Comparison of ENCODE assay signal across 9 mouse cellular contexts in the genomic region with DNA sequence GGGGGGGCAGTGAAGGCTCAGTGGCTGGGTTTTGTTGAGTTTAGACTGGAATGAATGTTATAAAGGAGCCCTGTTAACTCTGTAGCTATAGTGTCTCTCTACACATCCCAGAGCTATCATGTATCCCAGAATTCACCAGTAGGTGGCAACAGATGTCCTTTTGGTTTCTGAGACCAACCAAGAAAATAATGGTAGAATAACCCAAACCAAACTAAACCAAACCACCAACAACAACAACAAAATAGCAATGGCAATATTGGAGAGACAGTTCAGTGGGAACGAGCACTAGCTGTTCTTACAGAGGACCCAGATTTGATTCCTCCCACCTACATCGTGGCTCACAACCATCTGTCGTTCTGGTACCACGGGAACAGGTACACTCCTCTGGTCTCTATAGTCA. TPM values are rescaled to one million over a fixed set of nuclear protein-coding genes. Genes with fewer than 3 reads are reported as not detected.
DNase-seq lines count a peak whose midpoint lies in the region; ATAC-seq and TF ChIP-seq lines count a peak whose summit lies in the region.
"Had no signal": no experiment of that assay in that cellular context is flagged by ENCODE, and none has a peak within 500 bp of the region (broad histone marks: within the 10 kb centered on the region; RNA-seq: fewer than 3 reads in every experiment).

No protein-coding gene starts in this region.

- H3K4me1 ChIP-seq in forebrain, postnatal 0 days (ENCODE audit: insufficient read depth): no peaks in the 10 kb centered on the region
- no peaks in the 10 kb centered on the region for H3K4me1 ChIP-seq in forebrain, embryonic 15.5 days
- no peaks in the 10 kb centered on the region for H3K4me1 ChIP-seq in limb, embryonic 14.5 days (ENCODE audit: control insufficient read depth, insufficient read depth, low read length)
- H3K4me1 ChIP-seq in limb, embryonic 10.5 days: no peaks in the 10 kb centered on the region
- H3K4me1 ChIP-seq: heart, embryonic 15.5 days had no signal

- H3K36me3 ChIP-seq in forebrain, postnatal 0 days (ENCODE audit: insufficient read depth): peaks cover 56% of the 10 kb centered on the region
- peaks cover 53% of the 10 kb centered on the region for H3K36me3 ChIP-seq in forebrain, embryonic 15.5 days
- peaks cover 74% of the 10 kb centered on the region for H3K36me3 ChIP-seq in limb, embryonic 14.5 days (ENCODE audit: control insufficient read depth, insufficient read depth, low read length)
- peaks cover 75% of the 10 kb centered on the region for H3K36me3 ChIP-seq in limb, embryonic 10.5 days

- ATAC-seq in forebrain, postnatal 0 days: peak; percentile 51; the same call in 1 of the 2 replicates
- no peak for ATAC-seq in forebrain, embryonic 15.5 days (replicated peaks)
- ATAC-seq in limb, embryonic 14.5 days (ENCODE audit: low FRiP score, low read depth): no peak
- ATAC-seq in megakaryocyte-erythroid progenitor cell, adult 5-6 weeks (replicated peaks; ENCODE audit: low FRiP score, low TSS enrichment, poor library complexity, severe bottlenecking): peak; percentile 56; the same call in 1 of the 2 replicates

- H3K9ac ChIP-seq in forebrain, postnatal 0 days: no peak overlapping the region
- no peak overlapping the region for H3K9ac ChIP-seq in forebrain, embryonic 15.5 days (replicated peaks)
- no peak overlapping the region for H3K9ac ChIP-seq in limb, embryonic 14.5 days (ENCODE audit: low read depth, low read length, severe bottlenecking)
- H3K9ac ChIP-seq: heart, embryonic 15.5 days had no signal

- no peaks in the 10 kb centered on the region for H3K9me3 ChIP-seq in forebrain, postnatal 0 days (ENCODE audit: low read length)
- no peaks in the 10 kb centered on the region for H3K9me3 ChIP-seq in forebrain, embryonic 15.5 days
- no peaks in the 10 kb centered on the region for H3K9me3 ChIP-seq in limb, embryonic 14.5 days (ENCODE audit: control insufficient read depth, low read length)
- no peaks in the 10 kb centered on the region for H3K9me3 ChIP-seq in limb, embryonic 10.5 days (replicated peaks)
- H3K9me3 ChIP-seq: heart, embryonic 15.5 days had no signal

- H3K27ac ChIP-seq in forebrain, postnatal 0 days (ENCODE audit: low read depth, low read length): no peak overlapping the region
- no peak overlapping the region for H3K27ac ChIP-seq in forebrain, embryonic 15.5 days (replicated peaks)
- H3K27ac ChIP-seq in limb, embryonic 14.5 days (replicated peaks; ENCODE audit: low read depth, low read length): no peak overlapping the region
- no peak overlapping the region for H3K27ac ChIP-seq in limb, embryonic 10.5 days
- H3K27ac ChIP-seq: heart, embryonic 15.5 days had no signal

- no peaks in the 10 kb centered on the region for H3K27me3 ChIP-seq in forebrain, postnatal 0 days (ENCODE audit: insufficient read depth, low read length)
- no peaks in the 10 kb centered on the region for H3K27me3 ChIP-seq in forebrain, embryonic 15.5 days
- no peaks in the 10 kb centered on the region for H3K27me3 ChIP-seq in limb, embryonic 14.5 days (ENCODE audit: control insufficient read depth, insufficient read depth, low read length)
- H3K27me3 ChIP-seq in limb, embryonic 10.5 days (ENCODE audit: low read depth, poor library complexity, severe bottlenecking): no peaks in the 10 kb centered on the region
- H3K27me3 ChIP-seq: heart, embryonic 15.5 days had no signal

- peak; percentile 67 for DNase-seq in forebrain, postnatal 0 days
- DNase-seq in limb, embryonic 14.5 days (ENCODE audit: low spot score): peak; percentile 44
- DNase-seq in limb, embryonic 10.5 days (ENCODE audit: low spot score): no peak
- peak; percentile 62 for DNase-seq in adipocyte (ENCODE audit: low spot score)
- DNase-seq in urinary bladder, postnatal 14 days (ENCODE audit: low spot score): no peak
- DNase-seq in right cerebral cortex, postnatal 10 days (ENCODE audit: low spot score in 2 of 2): no peak

- H3K4me2 ChIP-seq in forebrain, postnatal 0 days (ENCODE audit: low read depth): no peak overlapping the region
- H3K4me2 ChIP-seq in forebrain, embryonic 15.5 days (replicated peaks): no peak overlapping the region
- H3K4me2 ChIP-seq in limb, embryonic 14.5 days (replicated peaks; ENCODE audit: low read depth, low read length, severe bottlenecking): no peak overlapping the region
- H3K4me2 ChIP-seq: heart, embryonic 15.5 days had no signal

- no peak for TF ChIP-seq POLR2A in limb, embryonic 14.5 days (IDR thresholded peaks at IDR 0.05; ENCODE audit: borderline replicate concordance, extremely low read depth, insufficient read depth, insufficient read length)

- TF ChIP-seq CTCF in forebrain, postnatal 0 days (IDR thresholded peaks at IDR 0.05; ENCODE audit: low read depth): peak; percentile 73

- H3K4me3 ChIP-seq in forebrain, postnatal 0 days (ENCODE audit: low read depth, low read length): no peak overlapping the region
- H3K4me3 ChIP-seq in forebrain, embryonic 15.5 days: no peak overlapping the region
- H3K4me3 ChIP-seq in limb, embryonic 14.5 days (replicated peaks; ENCODE audit: low read length): no peak overlapping the region
- H3K4me3 ChIP-seq in limb, embryonic 10.5 days: no peak overlapping the region
- H3K4me3 ChIP-seq: heart, embryonic 15.5 days had no signal

- WGBS in forebrain, postnatal 0 days: 95% methylated on average over 4 of the region's 4 CpGs
- WGBS in forebrain, embryonic 15.5 days: 95% methylated on average over 4 of the region's 4 CpGs
- WGBS in limb, embryonic 14.5 days: 95% methylated on average over 4 of the region's 4 CpGs
- WGBS in limb, embryonic 10.5 days: 94% methylated on average over 4 of the region's 4 CpGs

RNA-seq across cellular contexts. Expression of a gene that starts 22.4 kb away (rescaled TPM):
- total RNA-seq in forebrain, postnatal 0 days (2014; rRNA removed): 0.85 and 1.7 TPM in 2 replicates
- polyA plus RNA-seq in forebrain, postnatal 0 days (2015; fragmentation: Nextera tagmentation; extraction: Ambion mirVana): 0.20 and 0.50 TPM in 2 replicates
- 1.5 and 1.6 TPM in 2 replicates for polyA plus RNA-seq in forebrain, embryonic 15.5 days (2015; fragmentation: Nextera tagmentation; extraction: Ambion mirVana)
- polyA plus RNA-seq in limb, embryonic 14.5 days (2012; rRNA removed): 33.3 and 43.2 TPM in 2 replicates
- 2.0 and 4.4 TPM in 2 replicates for polyA plus RNA-seq in limb, embryonic 14.5 days (2014; fragmentation: Nextera tagmentation; extraction: Ambion mirVana)
- 0.40 and 0.76 TPM in 2 replicates for polyA plus RNA-seq in limb, embryonic 10.5 days (2016; fragmentation: Nextera tagmentation; extraction: Ambion mirVana)
- total RNA-seq in megakaryocyte-erythroid progenitor cell, adult 5-6 weeks (2014; fragmentation: Nextera tagmentation): not detected in 2 replicates
- total RNA-seq in megakaryocyte-erythroid progenitor cell, adult 5-6 weeks (2017): not detected in 2 replicates

RNA-seq across cellular contexts. Expression of a gene that starts 35.6 kb away (rescaled TPM):
- total RNA-seq in forebrain, postnatal 0 days (2014; rRNA removed): 4.9 and 15.5 TPM in 2 replicates
- 15.2 and 15.5 TPM in 2 replicates for polyA plus RNA-seq in forebrain, postnatal 0 days (2015; fragmentation: Nextera tagmentation; extraction: Ambion mirVana)
- 17.1 and 18.0 TPM in 2 replicates for polyA plus RNA-seq in forebrain, embryonic 15.5 days (2015; fragmentation: Nextera tagmentation; extraction: Ambion mirVana)
- 31.7 and 36.9 TPM in 2 replicates for polyA plus RNA-seq in limb, embryonic 14.5 days (2012; rRNA removed)
- 44.5 and 62.9 TPM in 2 replicates for polyA plus RNA-seq in limb, embryonic 14.5 days (2014; fragmentation: Nextera tagmentation; extraction: Ambion mirVana)
- polyA plus RNA-seq in limb, embryonic 10.5 days (2016; fragmentation: Nextera tagmentation; extraction: Ambion mirVana): 1.4 and 3.4 TPM in 2 replicates
- total RNA-seq in megakaryocyte-erythroid progenitor cell, adult 5-6 weeks (2014; fragmentation: Nextera tagmentation): not detected in 2 replicates
- not detected in 2 replicates for total RNA-seq in megakaryocyte-erythroid progenitor cell, adult 5-6 weeks (2017)

RNA-seq across cellular contexts. Expression of a gene that starts 43.1 kb away (rescaled TPM):
- total RNA-seq in forebrain, postnatal 0 days (2014; rRNA removed): 31.5 and 43.8 TPM in 2 replicates
- 39.0 and 39.9 TPM in 2 replicates for polyA plus RNA-seq in forebrain, postnatal 0 days (2015; fragmentation: Nextera tagmentation; extraction: Ambion mirVana)
- polyA plus RNA-seq in forebrain, embryonic 15.5 days (2015; fragmentation: Nextera tagmentation; extraction: Ambion mirVana): 75.2 and 78.5 TPM in 2 replicates
- 146 and 178 TPM in 2 replicates for polyA plus RNA-seq in limb, embryonic 14.5 days (2012; rRNA removed)
- polyA plus RNA-seq in limb, embryonic 14.5 days (2014; fragmentation: Nextera tagmentation; extraction: Ambion mirVana): 89.4 and 94.6 TPM in 2 replicates
- 143 and 173 TPM in 2 replicates for polyA plus RNA-seq in limb, embryonic 10.5 days (2016; fragmentation: Nextera tagmentation; extraction: Ambion mirVana)
- total RNA-seq in megakaryocyte-erythroid progenitor cell, adult 5-6 weeks (2014; fragmentation: Nextera tagmentation): 159 and 164 TPM in 2 replicates
- 76.6 and 87.1 TPM in 2 replicates for total RNA-seq in megakaryocyte-erythroid progenitor cell, adult 5-6 weeks (2017)

RNA-seq across cellular contexts. Expression of a gene that starts 55.2 kb away (rescaled TPM):
- 2.1 and 2.2 TPM in 2 replicates for total RNA-seq in forebrain, postnatal 0 days (2014; rRNA removed)
- 19.9 and 22.6 TPM in 2 replicates for polyA plus RNA-seq in forebrain, postnatal 0 days (2015; fragmentation: Nextera tagmentation; extraction: Ambion mirVana)
- polyA plus RNA-seq in forebrain, embryonic 15.5 days (2015; fragmentation: Nextera tagmentation; extraction: Ambion mirVana): 38.9 and 40.2 TPM in 2 replicates
- 7.2 and 9.6 TPM in 2 replicates for polyA plus RNA-seq in limb, embryonic 14.5 days (2012; rRNA removed)
- polyA plus RNA-seq in limb, embryonic 14.5 days (2014; fragmentation: Nextera tagmentation; extraction: Ambion mirVana): 17.5 and 19.9 TPM in 2 replicates
- 0.54 and 1.0 TPM in 2 replicates for polyA plus RNA-seq in limb, embryonic 10.5 days (2016; fragmentation: Nextera tagmentation; extraction: Ambion mirVana)
- total RNA-seq in megakaryocyte-erythroid progenitor cell, adult 5-6 weeks (2014; fragmentation: Nextera tagmentation): not detected in 2 replicates
- not detected in 2 replicates for total RNA-seq in megakaryocyte-erythroid progenitor cell, adult 5-6 weeks (2017)

Comparison
In these comparisons a context has a peak if more than half of its experiments do, and no peak if none do; other contexts are left out.
1. ATAC-seq: peak in forebrain, postnatal 0 days (single experiment) and megakaryocyte-erythroid progenitor cell, adult 5-6 weeks (single experiment); none in forebrain, embryonic 15.5 days (single experiment) and limb, embryonic 14.5 days (single experiment).
2. DNase-seq: peak in forebrain, postnatal 0 days (single experiment), limb, embryonic 14.5 days (single experiment) and adipocyte (single experiment); none in limb, embryonic 10.5 days (single experiment), urinary bladder, postnatal 14 days (single experiment) and right cerebral cortex, postnatal 10 days (0 of 2).